Mouse (Mus musculus): ENCODE results near the gene Fam168b.

Fam168b gene

DNA sequence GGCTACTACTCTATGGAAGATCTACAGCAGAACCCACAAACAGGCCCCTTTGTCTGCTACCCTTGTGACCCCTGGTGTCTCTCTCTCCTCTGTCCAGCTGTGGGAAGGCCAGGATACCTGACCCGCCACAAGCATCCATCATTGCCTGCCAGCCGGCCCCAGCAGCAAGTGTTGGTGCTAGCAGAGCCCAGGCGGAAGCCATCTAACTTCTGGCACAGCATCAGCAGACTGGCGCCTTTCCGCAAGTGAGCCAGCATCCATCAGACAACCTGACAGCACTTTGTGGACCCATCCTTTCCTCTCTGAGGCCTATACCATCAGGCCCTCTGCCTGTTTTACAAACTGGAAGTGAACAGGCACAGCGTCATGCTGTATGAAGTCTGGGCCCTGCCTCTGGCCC lies 31.3 kb downstream of the Fam168b start:
- no peak for DNase-seq

DNA sequence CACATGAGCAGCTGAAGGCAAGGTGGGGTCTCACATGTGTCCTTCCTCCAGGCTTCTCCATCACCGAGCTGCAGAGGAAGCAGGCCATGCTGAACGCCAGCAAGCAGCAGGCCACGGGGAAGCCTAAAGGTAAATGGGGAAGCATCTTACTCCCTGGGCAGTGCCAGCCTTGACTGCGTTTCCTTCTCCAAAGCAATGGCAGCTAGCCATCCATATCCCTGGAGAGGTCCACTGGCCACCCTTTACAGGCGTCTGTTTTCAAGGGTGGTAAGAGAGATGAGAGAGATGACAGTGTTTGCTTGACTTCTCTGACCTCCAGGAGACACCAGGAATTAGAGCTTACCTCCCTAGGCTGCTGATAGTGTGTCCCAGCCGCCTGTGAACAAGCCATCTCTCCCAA lies 31.8 kb downstream of the Fam168b start:
- DNase-seq, result no peak

DNA sequence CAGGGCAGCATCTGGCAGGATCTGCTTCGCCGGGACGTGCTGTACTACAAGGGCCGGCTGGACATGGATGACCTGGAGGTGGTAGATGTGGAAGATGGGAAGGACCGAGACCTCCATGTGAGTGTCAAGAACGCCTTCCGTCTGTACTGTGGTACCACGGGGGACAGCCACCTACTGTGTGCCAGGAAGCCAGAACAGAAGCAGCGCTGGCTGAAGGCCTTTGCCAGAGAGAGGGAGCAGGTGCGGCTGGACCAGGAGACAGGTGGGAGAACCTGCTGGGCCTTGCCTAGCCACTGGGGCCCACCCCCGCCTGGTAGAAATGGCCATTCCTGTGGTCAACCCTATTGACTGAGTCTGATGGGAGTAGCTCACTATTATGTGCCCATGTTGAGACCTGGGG lies 32.6 kb downstream of the Fam168b start:
- no peak for DNase-seq

DNA sequence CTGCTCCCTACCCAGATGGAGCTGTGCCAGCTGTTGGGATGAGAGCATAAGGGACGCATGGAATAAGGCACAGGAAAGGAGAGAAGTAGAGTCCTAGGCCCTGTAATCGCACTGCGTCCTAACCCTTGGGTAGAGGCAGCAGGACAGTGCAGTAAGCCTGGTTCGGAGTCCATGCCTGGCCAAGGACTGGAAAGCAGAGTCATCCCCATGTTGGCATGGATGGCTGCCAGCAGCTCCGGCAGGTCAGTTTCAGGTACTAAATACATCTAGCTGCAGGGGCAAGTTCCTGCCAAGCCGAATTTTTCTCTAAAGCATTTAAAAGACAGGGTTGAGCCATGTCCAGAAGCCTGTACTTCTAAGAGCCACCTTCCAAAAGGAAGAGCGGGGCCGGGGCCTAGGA lies 34.4 kb downstream of the Fam168b start:
- no peak for DNase-seq

DNA sequence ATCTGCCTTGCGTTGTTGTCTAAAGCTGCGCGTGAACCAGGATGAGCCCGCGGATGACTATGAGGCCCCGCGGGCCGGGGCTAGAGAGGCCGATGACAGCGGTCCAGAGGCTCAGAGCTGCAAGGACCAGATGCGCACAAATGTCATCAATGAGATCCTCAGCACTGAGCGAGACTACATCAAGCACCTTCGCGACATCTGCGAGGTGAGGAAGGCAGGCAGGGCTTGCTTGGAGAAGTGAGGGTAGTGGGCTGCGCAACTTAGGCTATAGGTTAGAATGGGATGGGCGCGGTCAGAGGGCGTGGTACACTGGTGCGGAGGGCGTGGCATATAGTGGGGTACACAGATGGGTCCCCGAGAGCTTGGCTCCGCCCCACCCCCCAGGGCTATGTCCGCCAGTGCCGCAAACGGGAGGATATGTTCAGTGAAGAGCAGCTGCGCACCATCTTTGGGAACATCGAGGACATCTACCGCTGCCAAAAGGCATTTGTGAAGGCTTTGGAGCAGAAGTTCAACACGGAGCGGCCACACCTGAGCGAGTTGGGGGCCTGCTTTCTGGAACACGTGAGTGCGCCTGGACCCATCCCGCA lies 36.8 kb downstream of the Fam168b start:
- no peak for DNase-seq

DNA sequence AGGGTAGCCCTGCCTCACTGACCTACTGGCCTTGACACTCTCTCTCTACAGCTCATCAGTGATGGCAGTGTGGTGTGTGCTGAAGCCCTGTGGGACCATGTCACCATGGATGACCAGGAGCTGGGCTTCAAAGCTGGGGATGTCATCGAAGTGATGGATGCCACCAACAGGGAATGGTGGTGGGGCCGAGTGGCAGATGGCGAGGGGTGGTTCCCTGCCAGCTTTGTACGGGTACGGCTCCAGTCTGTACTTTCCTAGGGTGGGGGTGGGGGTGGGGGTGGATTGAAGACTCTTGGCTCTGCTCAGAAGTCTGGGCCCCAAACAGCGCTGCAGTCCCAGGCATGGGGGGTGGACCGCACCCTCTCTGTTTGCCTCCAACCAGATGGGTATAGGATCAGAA lies 38.0 kb downstream of the Fam168b start:
- DNase-seq, result no peak

DNA sequence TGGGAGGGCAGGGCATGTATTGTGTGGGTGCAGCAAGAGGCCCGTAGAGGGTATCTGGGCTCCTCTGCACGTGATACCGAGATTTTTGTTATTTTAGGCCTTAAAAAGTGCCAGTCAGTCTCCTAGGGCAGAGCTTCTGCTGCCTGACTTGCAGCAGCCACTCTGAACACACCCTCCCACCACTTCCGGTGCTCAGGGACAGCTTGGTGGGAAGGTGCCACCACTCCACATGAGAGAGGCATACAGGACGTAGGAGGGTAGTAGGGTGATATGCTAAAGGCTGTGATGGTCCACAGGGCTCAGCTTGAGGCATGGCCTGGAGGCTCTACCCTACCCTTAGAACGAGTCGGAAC lies 40.6 kb downstream of the Fam168b start:
- DNase-seq, result peak; percentile 75

DNA sequence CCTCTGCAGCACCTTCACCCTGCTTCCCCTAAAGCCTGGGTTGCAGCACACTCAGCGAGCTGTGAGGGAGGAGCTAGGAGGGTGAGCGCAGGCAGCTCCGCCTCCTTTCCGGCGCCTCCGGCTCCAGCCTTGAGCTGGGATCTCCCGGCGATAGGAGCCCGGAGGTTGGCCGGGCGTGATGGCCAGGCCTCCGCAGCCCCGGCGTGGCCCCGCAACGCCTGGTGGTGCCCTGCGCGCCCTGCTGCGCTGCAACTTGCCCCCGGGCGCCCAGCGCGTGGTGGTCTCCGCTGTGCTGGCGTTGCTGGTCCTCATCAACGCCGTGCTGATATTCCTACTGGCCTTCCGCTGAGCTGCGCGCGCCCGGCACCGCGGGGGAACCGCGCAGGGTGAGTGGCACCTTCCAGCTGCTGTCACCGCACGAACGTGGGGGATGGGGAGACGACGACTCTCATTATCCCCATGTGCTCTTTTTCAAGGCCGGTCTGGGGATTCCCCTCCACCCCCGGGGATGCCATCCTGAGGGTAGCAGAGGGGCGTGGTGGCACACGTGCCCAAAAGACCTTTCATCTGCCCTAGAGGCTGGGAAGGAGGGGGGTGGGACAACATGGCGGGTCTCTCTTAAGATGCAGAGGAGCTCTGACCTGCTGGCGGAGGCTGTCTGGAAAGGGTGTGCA lies 41.1 kb downstream of the Fam168b start:
- peak; percentile 81 for DNase-seq

DNA sequence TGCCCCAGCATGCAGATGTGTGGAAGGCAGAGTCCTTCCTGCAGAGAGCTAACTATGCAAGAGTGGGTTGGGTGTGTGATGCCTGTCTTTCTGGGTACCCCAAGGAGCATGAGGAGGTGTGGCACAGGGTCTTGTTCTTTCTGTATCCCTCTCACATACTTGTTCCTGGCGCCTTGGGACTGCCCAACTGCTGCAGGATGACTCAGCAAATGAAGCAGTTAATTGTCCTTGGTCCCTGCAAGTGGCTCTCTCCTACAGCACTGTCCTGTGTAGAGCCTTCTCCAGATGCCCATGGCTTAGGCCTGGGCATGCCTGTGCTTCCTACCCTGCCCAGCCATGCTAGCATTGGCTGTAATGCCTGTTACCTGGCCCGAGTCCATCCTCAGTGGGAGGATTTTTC lies 43.7 kb downstream of the Fam168b start:
- DNase-seq, result no peak

DNA sequence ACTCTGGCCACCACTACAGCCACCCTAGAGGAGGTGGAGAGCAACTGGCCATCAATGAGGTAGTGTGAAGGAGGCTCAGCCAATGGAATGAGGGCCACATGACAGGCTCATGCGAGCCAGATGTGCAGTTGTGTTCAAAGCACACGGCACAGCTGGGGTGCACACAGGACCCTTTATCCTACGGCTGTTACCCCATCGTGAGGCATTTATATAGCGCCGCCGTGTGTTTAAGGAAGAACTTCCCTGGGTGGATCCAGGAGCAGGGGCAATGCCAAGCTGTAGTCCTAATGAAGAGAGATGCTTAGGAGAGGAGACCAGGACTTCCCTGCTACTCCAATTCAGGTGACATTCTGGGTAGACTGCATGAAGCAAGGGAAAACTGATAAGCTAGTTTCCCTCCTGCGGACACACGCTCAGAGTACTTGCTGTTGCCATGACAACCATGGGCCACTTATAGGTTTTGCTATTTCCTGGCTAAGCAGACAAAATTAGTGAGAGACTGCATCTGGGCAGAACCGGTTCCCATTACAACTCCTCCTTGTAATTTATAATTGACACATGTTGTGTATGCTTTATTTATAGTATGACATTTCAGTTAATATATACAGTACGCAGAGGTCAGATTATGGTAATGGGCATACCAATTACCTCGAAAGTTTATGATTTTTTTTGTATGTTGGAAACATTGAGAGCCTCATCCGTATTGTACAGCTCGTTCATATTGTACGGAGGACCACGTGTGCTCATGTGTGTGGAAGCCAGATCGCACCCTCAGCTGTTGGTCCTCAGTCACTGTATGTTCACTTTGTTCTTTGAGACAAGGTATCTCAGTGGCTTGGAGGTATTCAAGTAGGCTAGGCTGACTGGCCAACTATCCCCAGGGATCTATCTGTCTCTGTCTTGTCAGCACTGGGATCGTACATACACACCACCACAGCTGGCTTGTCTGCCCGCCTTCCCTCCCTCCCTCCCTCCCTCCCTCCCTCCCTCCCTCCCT lies 49.3 kb downstream of the Fam168b start:
- no peak for DNase-seq

DNA sequence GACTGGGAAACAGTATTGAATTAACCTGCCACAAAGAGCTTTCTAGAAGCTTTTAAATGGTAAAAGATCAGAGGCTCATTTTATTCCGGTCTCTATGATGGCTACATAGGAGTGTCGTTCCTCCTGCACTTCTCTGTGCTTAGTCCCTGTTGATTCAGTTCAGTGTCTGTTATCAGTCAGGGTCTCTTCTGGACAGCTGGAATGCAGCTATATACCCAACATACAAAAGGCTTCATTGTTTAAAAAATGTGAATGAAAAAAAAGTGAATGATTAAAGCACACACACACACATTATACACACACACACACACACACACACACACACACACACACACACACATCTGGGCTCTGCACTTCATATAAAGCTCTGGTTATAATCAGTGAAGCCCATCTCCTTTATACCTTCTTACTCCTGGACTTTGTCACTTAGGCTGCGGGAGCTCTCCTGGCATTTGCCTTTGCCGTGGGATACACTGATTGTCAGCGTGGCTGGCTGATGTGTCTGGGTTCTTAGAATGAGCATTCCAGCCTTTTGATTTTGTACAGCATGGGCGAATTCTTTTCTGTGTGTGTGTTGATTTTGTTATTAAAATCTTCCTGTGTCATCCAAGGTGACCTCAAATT lies 59.2 kb downstream of the Fam168b start:
- DNase-seq, result no peak

DNA sequence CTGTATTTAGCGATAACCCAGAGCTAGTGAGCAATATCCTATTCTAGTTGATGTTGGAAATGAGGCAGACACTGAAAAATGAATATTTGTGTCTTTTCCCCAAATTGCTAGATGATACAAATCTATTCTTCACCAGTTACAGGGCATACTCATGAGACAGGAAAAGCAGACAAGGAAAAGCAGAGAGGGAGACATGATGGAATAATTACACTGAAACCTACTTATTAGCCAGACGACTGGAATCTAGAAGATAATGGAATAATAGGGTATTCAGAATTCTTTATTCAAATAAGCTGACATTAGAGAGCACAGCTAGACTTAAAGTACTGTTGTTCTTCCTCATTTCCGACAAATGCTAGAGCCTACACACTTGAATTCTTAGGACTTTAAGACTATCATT lies 67.0 kb downstream of the Fam168b start:
- DNase-seq, result no peak

DNA sequence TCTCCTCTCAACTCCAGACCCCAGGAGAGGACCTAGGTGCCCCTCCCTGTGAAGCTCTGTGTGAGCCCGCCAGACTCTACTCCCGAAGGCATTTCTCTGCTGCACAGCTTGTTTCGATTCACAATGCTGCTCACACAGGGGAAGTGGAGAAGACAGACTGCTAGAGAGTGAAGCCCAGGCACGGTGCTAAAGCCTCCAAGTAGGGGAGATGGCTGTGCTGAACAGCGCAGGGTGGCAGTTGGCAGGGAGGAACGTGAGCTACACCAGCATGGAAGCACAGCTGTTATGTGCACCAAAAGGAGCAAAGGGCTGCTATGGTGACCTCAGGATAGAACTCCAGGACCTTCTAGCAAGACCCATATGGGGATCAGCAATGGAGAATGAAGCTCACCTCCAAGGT lies 74.0 kb downstream of the Fam168b start:
- DNase-seq, result no peak

DNA sequence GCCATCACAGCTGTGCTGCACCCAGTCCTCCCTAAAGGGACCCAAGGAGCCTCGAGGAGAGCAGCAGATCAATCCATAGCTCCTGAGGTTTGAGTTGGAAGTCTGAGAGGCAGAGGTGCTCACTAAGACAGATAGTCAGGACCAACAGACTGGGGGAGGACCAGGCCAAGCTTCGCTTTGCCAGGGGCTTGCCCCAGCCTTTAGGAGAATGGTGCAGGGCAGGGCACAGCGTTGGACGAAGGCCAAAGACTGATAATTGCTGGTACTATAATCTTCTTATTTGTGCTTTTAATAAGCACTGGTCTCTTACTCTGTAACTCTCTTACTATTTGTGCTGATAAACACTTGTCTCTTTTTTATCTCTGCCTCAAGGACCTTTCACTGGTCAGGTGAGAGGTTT lies 75.0 kb downstream of the Fam168b start:
- no peak for DNase-seq

DNA sequence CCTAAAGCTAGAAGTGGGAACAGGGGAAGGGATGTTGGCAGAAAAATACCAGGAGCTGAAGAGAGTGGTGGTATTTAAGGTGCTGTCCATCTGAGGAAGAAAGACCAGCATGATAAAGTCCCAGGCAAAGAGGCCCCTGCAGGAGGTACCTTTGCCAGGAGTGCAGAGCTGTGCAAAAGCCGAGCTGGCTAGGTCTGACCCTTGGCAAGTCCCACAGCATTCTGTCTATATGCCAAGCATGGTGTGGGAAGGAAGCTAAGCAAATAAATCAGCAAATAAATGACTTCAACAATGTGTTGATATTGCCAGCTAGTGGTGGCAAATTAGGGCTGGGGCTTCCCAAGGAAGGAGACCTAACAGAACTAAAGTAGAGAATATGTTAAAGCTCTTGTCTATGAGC lies 76.0 kb downstream of the Fam168b start:
- DNase-seq, result no peak

All from thymus, postnatal 4 days (tissue).